Mouse (Mus musculus) brain, embryonic 14.5 days (tissue): ENCODE measurements around the gene Zbtb12.

ENCODE experiments used
- CTCF ChIP-seq: fragments of 200-500 bp; IDR thresholded peaks from 2 replicates; pipeline ENCODE4 v1.5.1; 2012; ENCODE audit warnings: inconsistent platforms, mild to moderate bottlenecking, moderate library complexity, borderline replicate concordance; ENCODE audit not compliant: insufficient read depth, insufficient read length; ENCODE audit errors: extremely low read depth
- POLR2A ChIP-seq: fragments of 200-500 bp; IDR thresholded peaks from 2 replicates; pipeline ENCODE4 v1.6.1; 2012; ENCODE audit warnings: mild to moderate bottlenecking, inconsistent platforms, borderline replicate concordance; ENCODE audit not compliant: poor library complexity, insufficient read depth, insufficient read length, severe bottlenecking; ENCODE audit errors: extremely low read depth

DNA sequence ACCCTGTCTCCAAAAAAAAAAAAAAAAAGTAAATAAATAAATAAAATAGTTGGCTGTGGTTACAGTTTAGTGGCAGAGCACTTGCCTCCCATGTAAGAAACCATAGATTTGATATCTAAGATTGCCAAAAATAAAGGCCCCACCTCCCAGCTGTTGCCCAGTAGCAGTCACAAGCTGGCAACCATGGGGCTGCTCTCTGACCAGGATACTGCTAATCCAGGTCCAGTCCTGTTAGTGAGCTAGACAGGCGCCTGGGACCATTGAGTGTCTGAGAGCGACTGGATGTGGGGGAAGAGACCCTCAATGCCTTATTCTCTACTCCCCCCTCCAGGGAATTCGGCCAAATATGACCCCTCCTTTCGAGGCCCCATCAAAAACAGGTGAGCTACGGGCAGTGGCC is 37.0 kb downstream of the Zbtb12 start:
- TF ChIP-seq CTCF (no peak), POLR2A (no peak)
